Mouse (Mus musculus) hindbrain, embryonic 10.5 days (tissue): Measurements from ENCODE around the gene Prkca. TPM values are rescaled to one million over a fixed set of nuclear protein-coding genes. Genes with fewer than 3 reads are reported as not detected.

Source experiments
- DNase-seq: peaks from one replicate; pipeline ENCODE4 v3.0.0-alpha.2; 2017; ENCODE audit warnings: low spot score
- H3K27ac ChIP-seq: fragments of 300-500 bp; sonication (generic); 2 replicates; pipeline ENCODE4 v1.5.1; 2016; ENCODE audit warnings: mild to moderate bottlenecking, moderate library complexity
- H3K27me3 ChIP-seq: fragments of 300-500 bp; sonication (generic); 2 replicates; pipeline ENCODE4 v1.6.1; 2016; ENCODE audit warnings: mild to moderate bottlenecking; ENCODE audit not compliant: poor library complexity, insufficient read depth, severe bottlenecking
- H3K36me3 ChIP-seq: fragments of 300-500 bp; sonication (generic); 2 replicates; pipeline ENCODE4 v1.6.1; 2016; ENCODE audit warnings: mild to moderate bottlenecking, moderate library complexity
- H3K4me1 ChIP-seq: fragments of 300-500 bp; sonication (generic); replicated peaks from 2 replicates; pipeline ENCODE4 v1.6.1; 2016; ENCODE audit warnings: mild to moderate bottlenecking
- H3K4me3 ChIP-seq: fragments of 300-500 bp; sonication (generic); 2 replicates; pipeline ENCODE4 v1.5.1; 2016; ENCODE audit warnings: mild to moderate bottlenecking, moderate library complexity
- H3K9me3 ChIP-seq: fragments of 300-500 bp; sonication (generic); 2 replicates; pipeline ENCODE4 v1.6.1; 2016; ENCODE audit warnings: mild to moderate bottlenecking, moderate library complexity
- WGBS: fragments of 180-500 bp; shearing (Covaris S2); methylation state at CpG from one replicate; pipeline ENCODE4 v1.1.7; 2016; 5-methylcytosine and 5-hydroxymethylcytosine counted together
- polyA plus RNA-seq: library from polyadenylated mRNA; unstranded; fragments of >200 nt; fragmentation: Nextera tagmentation; extraction: Ambion mirVana; gene quantifications from 2 replicates; pipeline ENCODE4 v1.2.1, GENCODE M21; 2016

Gene Prkca
- polyA plus RNA-seq, 1 experiment from 2014 or later = 3.4 TPM

- no peak for DNase-seq
- H3K36me3 ChIP-seq = no peaks in the 10 kb centered on the region
- H3K27me3 ChIP-seq = no peaks in the 10 kb centered on the region
- no peak overlapping the region for H3K27ac ChIP-seq
- H3K4me3 ChIP-seq = no peak overlapping the region
- peaks cover 19% of the 10 kb centered on the region for H3K4me1 ChIP-seq
- WGBS = 87% methylated on average over 8 of the region's 8 CpGs
- no peaks in the 10 kb centered on the region for H3K9me3 ChIP-seq
These were observed 114.4 kb downstream of the Prkca start for GRCm38 (mm10) chr11:108229176-108229946.

DNA sequence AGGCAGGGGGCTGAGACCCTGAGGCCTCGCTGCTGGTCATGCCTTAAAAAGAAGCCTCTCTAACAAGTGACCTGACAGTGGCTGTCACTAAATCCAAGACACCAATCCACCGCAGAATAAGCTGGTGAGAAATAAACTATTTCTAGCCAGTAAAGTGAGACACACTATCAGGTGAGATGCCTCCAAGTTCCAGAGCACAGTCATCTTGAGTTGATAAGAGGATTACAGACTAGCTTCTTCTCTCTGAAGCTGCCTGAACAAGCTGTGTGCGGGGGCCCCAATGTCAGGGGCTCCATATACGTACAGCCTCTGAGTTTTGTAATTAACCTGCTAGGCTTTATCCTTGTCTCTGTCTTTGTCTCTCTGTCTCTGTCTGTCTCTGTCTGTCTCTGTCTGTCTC is 115.2 kb downstream of the Prkca start:
- Histone ChIP-seq H3K9me3 (no peaks in the 10 kb centered on the region), H3K4me3 (no peak overlapping the region), H3K36me3 (no peaks in the 10 kb centered on the region), H3K27me3 (no peaks in the 10 kb centered on the region), H3K4me1 (peaks cover 28% of the 10 kb centered on the region), H3K27ac (no peak overlapping the region)
- WGBS = 86% methylated on average over 4 of the region's 4 CpGs
- no peak for DNase-seq

DNA sequence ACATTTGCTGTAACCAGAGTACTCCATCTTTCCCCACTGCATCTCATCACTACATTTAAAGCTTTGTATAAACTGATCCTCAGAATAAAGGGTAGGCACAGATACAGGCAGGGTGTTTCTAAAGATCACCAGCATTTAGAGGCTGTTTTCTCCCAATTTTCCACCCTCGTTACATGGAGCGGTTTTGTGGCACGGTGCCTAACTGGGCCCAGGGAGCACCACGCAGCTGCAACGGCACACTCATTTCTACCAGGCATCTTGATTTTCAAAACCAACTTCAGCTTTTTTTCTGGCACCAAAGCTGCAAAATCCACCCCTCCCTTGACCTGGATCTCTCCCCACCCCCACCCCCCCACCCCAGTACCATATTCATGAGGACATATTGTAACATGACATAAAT is 117.5 kb downstream of the Prkca start:
- Histone ChIP-seq H3K4me3 (no peak overlapping the region), H3K4me1 (peaks cover 37% of the 10 kb centered on the region)
- DNase-seq = no peak

DNA sequence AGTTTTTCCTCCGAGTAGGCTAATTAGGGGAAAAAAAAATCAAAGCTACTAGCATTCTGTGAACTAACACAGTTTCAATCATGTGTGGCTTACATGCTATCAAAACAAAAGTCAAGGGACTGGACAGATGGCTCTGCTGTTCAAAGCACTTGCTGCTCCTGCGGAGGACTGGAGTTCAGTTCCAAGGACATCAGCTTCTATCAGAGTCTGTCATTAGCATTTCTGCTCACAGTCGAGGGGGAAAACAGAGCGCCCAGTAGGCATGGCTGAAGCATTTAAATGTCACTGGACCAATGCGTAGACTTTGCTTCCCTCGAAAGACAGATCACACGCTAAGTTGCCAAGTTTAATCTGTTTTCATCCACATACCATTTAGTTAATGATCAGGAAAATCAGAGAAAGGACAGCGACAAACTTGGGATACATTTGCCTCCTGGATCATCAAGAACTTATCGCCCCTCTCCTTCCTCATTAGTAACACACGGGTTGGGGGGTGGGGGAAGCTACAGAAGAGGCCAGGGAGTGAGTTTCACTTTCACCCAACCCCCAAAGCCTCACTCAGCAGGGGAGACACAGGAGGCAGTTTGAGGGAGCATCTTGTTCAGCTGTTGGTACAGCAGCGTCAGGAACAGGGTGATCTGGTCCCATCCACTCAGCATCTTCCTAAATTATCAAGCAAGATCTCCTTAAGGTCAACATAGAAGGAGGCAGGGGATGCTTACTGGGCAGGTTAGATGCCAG is 119.3 kb downstream of the Prkca start:
- WGBS = 55% methylated on average over 11 of the region's 11 CpGs
- H3K36me3 ChIP-seq = no peaks in the 10 kb centered on the region
- peaks cover 35% of the 10 kb centered on the region for H3K4me1 ChIP-seq
- no peak for DNase-seq
- no peaks in the 10 kb centered on the region for H3K9me3 ChIP-seq
- H3K4me3 ChIP-seq = no peak overlapping the region
- no peaks in the 10 kb centered on the region for H3K27me3 ChIP-seq
- 0 out of 2 replicates have a peak overlapping the region, but pooled peaks have one; percentile 62 for H3K27ac ChIP-seq

More for the DNA sequence above, 117.5 kb downstream of the Prkca start:
- no peaks in the 10 kb centered on the region for H3K27me3 ChIP-seq
- no peaks in the 10 kb centered on the region for H3K36me3 ChIP-seq
- no peak overlapping the region for H3K27ac ChIP-seq
- no peaks in the 10 kb centered on the region for H3K9me3 ChIP-seq
- WGBS = 94% methylated on average over 5 of the region's 5 CpGs

GRCm38 (mm10) chr11:108223613-108224232 is 120.0 kb downstream of the Prkca start:
- WGBS = 75% methylated on average over 13 of the region's 13 CpGs
- Histone ChIP-seq H3K27ac (peak overlapping the region; percentile 62), H3K36me3 (no peaks in the 10 kb centered on the region), H3K4me1 (peaks cover 33% of the 10 kb centered on the region), H3K4me3 (no peak overlapping the region), H3K9me3 (no peaks in the 10 kb centered on the region), H3K27me3 (no peaks in the 10 kb centered on the region)
- no peak for DNase-seq

GRCm38 (mm10) chr11:108223154-108223553 is 120.6 kb downstream of the Prkca start:
- H3K4me3 ChIP-seq = no peak overlapping the region
- DNase-seq = no peak
- H3K27ac ChIP-seq = peak overlapping the region; percentile 62
- H3K27me3 ChIP-seq = no peaks in the 10 kb centered on the region
- peaks cover 33% of the 10 kb centered on the region for H3K4me1 ChIP-seq
- no peaks in the 10 kb centered on the region for H3K36me3 ChIP-seq
- 79% methylated on average over 6 of the region's 6 CpGs for WGBS
- no peaks in the 10 kb centered on the region for H3K9me3 ChIP-seq

- no peaks in the 10 kb centered on the region for H3K36me3 ChIP-seq
- H3K4me3 ChIP-seq = no peak overlapping the region
- no peaks in the 10 kb centered on the region for H3K27me3 ChIP-seq
- 87% methylated on average over 8 of the region's 8 CpGs for WGBS
- DNase-seq = no peak
- H3K9me3 ChIP-seq = no peaks in the 10 kb centered on the region
- H3K4me1 ChIP-seq = peaks cover 29% of the 10 kb centered on the region
- H3K27ac ChIP-seq = no peak overlapping the region
These were observed 121.1 kb downstream of the Prkca start for GRCm38 (mm10) chr11:108222616-108223015.

GRCm38 (mm10) chr11:108222026-108222425 is 121.7 kb downstream of the Prkca start:
- no peak overlapping the region for H3K27ac ChIP-seq
- DNase-seq = no peak

DNA sequence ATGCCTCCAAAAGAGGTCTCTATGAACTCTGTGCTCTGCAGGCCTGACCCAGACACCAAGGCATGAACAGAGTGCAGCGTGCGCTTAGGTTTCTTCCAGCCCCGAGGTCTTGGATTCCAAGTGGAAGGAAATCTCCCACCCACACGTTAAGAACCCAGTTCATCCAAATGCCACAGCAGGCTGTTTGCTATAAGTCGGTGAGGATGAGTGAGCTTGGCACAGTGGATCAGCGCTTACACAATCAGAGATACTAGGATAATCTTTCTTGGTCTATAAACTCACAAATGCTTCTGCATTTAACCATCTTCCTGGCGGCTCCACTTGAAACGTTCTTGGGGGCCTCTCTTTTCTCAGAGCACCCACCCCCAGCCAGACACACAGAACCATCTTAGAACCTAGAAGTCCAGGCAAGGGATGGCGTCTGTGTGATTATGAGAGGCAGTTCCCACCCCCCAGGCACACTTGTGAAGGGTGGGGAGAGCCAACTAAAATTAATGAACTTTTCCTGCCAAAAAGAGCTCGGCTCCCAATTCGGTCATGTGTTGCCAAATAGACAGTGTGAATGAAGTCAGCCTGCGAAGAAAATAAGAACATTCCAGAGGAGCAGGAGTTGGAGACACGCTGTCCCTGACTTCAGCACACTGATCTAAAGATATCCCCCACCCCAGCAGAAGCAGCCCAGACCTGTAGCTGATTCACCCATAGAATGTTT is 122.4 kb downstream of the Prkca start:
- Histone ChIP-seq H3K4me3 (no peak overlapping the region), H3K27me3 (no peaks in the 10 kb centered on the region), H3K27ac (no peak overlapping the region), H3K36me3 (no peaks in the 10 kb centered on the region), H3K4me1 (peaks cover 32% of the 10 kb centered on the region), H3K9me3 (no peaks in the 10 kb centered on the region)
- no peak for DNase-seq
- WGBS = 87% methylated on average over 13 of the region's 13 CpGs

More at GRCm38 (mm10) chr11:108222026-108222425, 121.7 kb downstream of the Prkca start:
- Histone ChIP-seq H3K4me1 (peaks cover 26% of the 10 kb centered on the region), H3K27me3 (no peaks in the 10 kb centered on the region), H3K9me3 (no peaks in the 10 kb centered on the region), H3K36me3 (no peaks in the 10 kb centered on the region), H3K4me3 (no peak overlapping the region)
- WGBS = 86% methylated on average over 3 of the region's 3 CpGs

GRCm38 (mm10) chr11:108220605-108221004 is 123.1 kb downstream of the Prkca start:
- no peak for DNase-seq

GRCm38 (mm10) chr11:108217043-108217442 is 126.7 kb downstream of the Prkca start:
- DNase-seq = no peak
- peaks cover 10% of the 10 kb centered on the region for H3K27me3 ChIP-seq
- no peak overlapping the region for H3K4me3 ChIP-seq
- WGBS = 87% methylated on average over 8 of the region's 8 CpGs
- H3K4me1 ChIP-seq = peaks cover 25% of the 10 kb centered on the region
- no peaks in the 10 kb centered on the region for H3K9me3 ChIP-seq
- no peaks in the 10 kb centered on the region for H3K36me3 ChIP-seq
- no peak overlapping the region for H3K27ac ChIP-seq

More at GRCm38 (mm10) chr11:108220605-108221004, 123.1 kb downstream of the Prkca start:
- Histone ChIP-seq H3K4me1 (peaks cover 39% of the 10 kb centered on the region), H3K9me3 (no peaks in the 10 kb centered on the region), H3K27ac (no peak overlapping the region), H3K36me3 (no peaks in the 10 kb centered on the region), H3K27me3 (no peaks in the 10 kb centered on the region), H3K4me3 (no peak overlapping the region)
- WGBS = 82% methylated on average over 5 of the region's 5 CpGs

GRCm38 (mm10) chr11:108216064-108216463 is 127.7 kb downstream of the Prkca start:
- Histone ChIP-seq H3K36me3 (no peaks in the 10 kb centered on the region), H3K4me3 (no peak overlapping the region), H3K9me3 (no peaks in the 10 kb centered on the region), H3K4me1 (peaks cover 25% of the 10 kb centered on the region), H3K27me3 (peaks cover 10% of the 10 kb centered on the region), H3K27ac (peak overlapping the region; percentile 2; the same call in 1 of the 2 replicates)
- no peak for DNase-seq
- WGBS = 77% methylated on average over 7 of the region's 7 CpGs
